Mouse (Mus musculus) CH12.LX (cell line): Measurements from ENCODE around the gene Ccnd3.

Experiments
- CTCF ChIP-seq, 2 experiments: IDR thresholded peaks in 1 of 2; conservative IDR thresholded peaks in 1 of 2; 2 replicates each; pipeline ENCODE4 v1.5.1; 2011 to 2012; ENCODE audit warnings: low read depth in 2 of 2, low read length in 2 of 2, improper control_type of control experiment in 1 of 2, inconsistent platforms in 1 of 2, mild to moderate bottlenecking in 1 of 2, moderate library complexity in 1 of 2
- EP300 ChIP-seq: IDR thresholded peaks from 2 replicates; pipeline ENCODE4 v1.6.1; 2011; ENCODE audit warnings: low read length, improper control_type of control experiment
- KAT2A ChIP-seq: IDR thresholded peaks from 2 replicates; pipeline ENCODE4 v1.6.1; 2012; ENCODE audit warnings: low read length, improper control_type of control experiment, inconsistent platforms; ENCODE audit not compliant: insufficient replicate concordance
- POLR2A ChIP-seq: IDR thresholded peaks from 2 replicates; pipeline ENCODE4 v1.6.1; 2011; ENCODE audit warnings: low read depth, mild to moderate bottlenecking, improper control_type of control experiment, low read length
- TCF12 ChIP-seq: IDR thresholded peaks from 2 replicates; pipeline ENCODE4 v1.6.1; 2014; ENCODE audit warnings: low read depth, mild to moderate bottlenecking, inconsistent platforms, low read length, improper control_type of control experiment

DNA sequence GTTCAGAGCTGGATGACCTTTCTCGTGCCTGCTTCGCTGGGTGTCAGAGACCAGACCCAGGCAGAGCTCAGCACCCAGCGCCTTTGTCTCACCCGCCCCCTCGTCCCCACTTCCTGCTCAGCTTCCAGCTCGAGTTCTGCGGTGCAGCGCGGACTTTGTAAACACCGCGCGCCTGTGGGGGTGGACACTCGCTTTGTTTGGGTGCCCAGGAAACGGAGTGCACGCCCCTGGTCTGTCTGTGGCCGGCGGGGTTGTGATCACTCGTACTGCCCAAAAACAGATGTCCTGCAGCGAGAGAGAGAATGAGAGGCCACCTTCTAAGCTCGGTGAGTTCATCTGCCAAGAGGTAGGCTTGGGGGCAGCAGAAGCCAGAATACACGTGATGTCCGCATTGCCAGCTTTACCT, at the start of gene Ccnd3:
- no peak for TF ChIP-seq TCF12
- TF ChIP-seq EP300, result no peak
- TF ChIP-seq CTCF (conservative IDR thresholded peaks at IDR 0.05 in 1 of 2, IDR thresholded peaks at IDR 0.05 in 1 of 2; ENCODE audit: low read depth in 2 of 2, low read length in 2 of 2), result no peak
- TF ChIP-seq KAT2A, result no peak
- TF ChIP-seq POLR2A, result 0 out of 2 replicates have a peak, but pooled peaks have one; percentile 24
